Mouse (Mus musculus): ENCODE measurements around the gene Pck2. TPM values are rescaled to one million over a fixed set of nuclear protein-coding genes. Genes with fewer than 3 reads are reported as not detected.
A peak's percentile ranks its signal among the peaks of the same experiment; 100 is the strongest.

The Pck2 gene
- polyA plus RNA-seq, 1 experiment from 2014 or later: 19.2 TPM

DNA sequence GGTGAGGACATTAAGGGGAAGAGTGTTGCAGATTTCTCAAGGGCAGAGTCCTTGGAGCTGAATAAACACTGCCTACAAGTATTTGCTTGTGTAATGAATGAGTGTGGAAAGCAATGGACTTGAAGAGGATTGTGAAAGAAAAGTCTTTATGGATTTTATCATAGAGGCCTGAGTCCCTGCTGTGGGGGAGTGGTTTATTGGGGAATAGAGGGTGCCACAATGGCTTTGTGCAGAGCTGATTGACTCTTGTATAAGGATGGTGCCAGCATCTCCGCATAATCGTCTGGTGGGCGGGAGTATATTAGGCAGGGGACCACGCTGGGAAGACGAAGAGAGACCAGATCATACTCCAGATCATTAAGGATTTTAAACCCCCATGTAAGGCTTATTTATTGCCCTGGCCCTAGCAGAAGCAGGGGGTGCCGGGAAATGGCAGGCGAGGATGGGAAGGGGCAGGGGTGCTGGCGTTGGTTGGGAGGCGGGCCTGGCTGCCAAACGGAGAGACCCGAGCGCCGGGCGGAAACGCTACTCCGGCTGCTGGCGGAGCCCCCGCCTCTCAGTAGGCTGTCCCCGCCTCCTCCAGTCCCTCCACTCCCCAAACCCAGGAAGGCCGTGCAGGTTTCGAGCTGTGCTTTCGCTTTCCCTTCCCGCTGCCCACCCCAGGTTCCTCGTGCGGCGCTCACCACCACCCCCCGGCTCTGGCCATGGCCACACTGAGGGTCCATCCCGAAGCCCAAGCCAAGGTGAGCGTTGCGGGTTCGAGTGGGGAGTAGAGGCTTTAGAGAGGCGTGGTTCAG is 38.0 kb downstream of the Pck2 start, which contains the start of gene Psme1:
TSS of gene Psme1 (plus strand) at position 253 of the 797 bp plus-strand sequence.
- Histone ChIP-seq H3K36me3 (replicated peaks; ENCODE audit: control insufficient read depth, insufficient read depth) (peaks cover 17% of the 10 kb centered on the region; the same call in 1 of the 2 replicates), H3K4me2 (replicated peaks) (peak within 1 kb of the TSS; percentile 97), H3K27me3 (ENCODE audit: control insufficient read depth, insufficient read depth, low read length) (no peaks in the 10 kb centered on the region), H3K27ac (peak within 1 kb of the TSS; percentile 91), H3K9ac (peak within 1 kb of the TSS; percentile 94), H3K4me1 (replicated peaks; ENCODE audit: control insufficient read depth, insufficient read depth, low read length) (peaks cover 10% of the 10 kb centered on the region), H3K4me3 (replicated peaks; ENCODE audit: low read length) (peak within 1 kb of the TSS; percentile 75), H3K9me3 (ENCODE audit: control insufficient read depth, low read length) (no peaks in the 10 kb centered on the region)
- DNase-seq (ENCODE audit: low spot score): peak; percentile 75
- ATAC-seq (ENCODE audit: low FRiP score): peak; percentile 93
- under 1% methylated on average over 32 of the region's 32 CpGs for WGBS

DNA sequence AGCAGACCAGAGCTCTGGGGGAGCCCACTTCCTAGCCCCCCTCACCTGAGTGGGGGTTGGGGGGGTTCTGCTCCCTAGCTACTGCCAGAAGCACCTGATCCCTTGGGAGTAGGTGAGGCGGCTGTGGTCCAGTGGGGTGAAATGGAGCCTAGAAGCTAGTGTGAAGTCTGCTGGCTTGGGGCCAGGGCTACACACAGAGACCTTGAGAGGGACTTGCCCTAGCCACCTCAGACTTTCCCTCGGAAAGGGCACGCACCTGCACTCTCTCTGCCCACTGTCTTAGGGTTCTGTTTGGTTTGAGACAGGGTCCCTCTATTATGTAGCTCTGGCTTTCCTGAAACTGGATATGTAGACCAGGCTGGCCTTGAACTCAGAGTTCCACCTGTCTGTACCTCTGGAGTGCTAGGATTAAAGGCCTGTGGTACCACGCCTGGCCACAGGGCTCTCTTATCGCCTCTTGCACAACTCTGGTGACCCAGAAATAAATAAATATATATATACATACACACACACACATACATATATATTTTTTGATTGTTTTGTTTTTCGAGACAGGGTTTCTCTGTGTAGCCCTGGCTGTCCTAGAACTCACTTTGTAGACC is 38.7 kb downstream of the Pck2 start:
- 33% methylated on average over 6 of the region's 6 CpGs for WGBS
- no peak for ATAC-seq (ENCODE audit: low FRiP score)
- Histone ChIP-seq H3K9me3 (ENCODE audit: control insufficient read depth, low read length) (no peaks in the 10 kb centered on the region), H3K36me3 (replicated peaks; ENCODE audit: control insufficient read depth, insufficient read depth) (peaks cover 17% of the 10 kb centered on the region; the same call in 1 of the 2 replicates), H3K4me3 (replicated peaks; ENCODE audit: low read length) (peak overlapping the region; percentile 75), H3K27me3 (ENCODE audit: control insufficient read depth, insufficient read depth, low read length) (no peaks in the 10 kb centered on the region), H3K4me2 (replicated peaks) (peak overlapping the region; percentile 97), H3K9ac (peak overlapping the region; percentile 94), H3K27ac (peak overlapping the region; percentile 91), H3K4me1 (replicated peaks; ENCODE audit: control insufficient read depth, insufficient read depth, low read length) (peaks cover 10% of the 10 kb centered on the region)
- DNase-seq (ENCODE audit: low spot score): peak; percentile 36

DNA sequence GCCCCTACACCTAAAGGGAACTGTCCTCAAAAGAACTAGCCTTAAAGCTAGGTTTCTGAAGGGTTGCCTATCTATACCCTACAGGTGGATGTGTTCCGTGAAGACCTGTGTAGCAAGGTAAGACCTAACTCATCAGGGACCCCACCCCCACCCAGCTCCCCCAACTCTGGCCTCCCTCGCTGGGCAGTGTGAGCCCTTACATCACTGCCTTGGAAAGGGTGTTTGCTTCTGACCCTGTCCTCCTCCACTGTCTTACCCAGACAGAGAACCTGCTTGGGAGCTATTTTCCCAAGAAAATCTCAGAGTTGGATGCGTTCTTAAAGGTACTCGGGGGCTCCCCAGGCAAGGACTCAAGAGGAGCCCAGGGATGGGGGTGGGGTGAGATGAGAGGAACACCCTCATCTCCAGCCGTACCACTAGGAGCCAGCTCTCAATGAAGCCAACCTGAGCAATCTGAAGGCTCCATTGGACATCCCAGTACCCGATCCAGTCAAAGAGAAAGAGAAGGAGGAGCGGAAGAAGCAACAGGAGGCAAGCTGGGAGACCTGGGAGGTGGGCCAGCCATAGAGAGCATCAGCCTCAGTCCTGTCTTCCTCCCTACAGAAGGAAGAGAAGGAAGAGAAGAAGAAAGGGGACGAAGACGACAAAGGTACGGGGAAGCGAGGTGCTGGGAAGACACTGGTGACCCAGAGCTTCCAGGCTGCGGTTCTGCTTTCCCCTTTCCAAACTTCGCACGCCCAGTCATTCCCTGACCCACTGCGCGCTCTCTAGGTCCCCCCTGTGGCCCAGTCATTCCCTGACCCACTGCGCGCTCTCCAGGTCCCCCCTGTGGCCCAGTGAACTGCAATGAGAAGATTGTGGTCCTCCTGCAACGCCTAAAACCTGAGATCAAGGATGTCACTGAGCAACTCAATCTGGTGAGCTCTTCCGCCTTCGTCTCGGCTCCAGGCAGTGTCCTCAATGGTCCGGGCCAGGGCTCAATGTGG is 39.7 kb downstream of the Pck2 start:
- Histone ChIP-seq H3K9ac (no peak overlapping the region), H3K4me1 (replicated peaks; ENCODE audit: control insufficient read depth, insufficient read depth, low read length) (peaks cover 11% of the 10 kb centered on the region), H3K9me3 (ENCODE audit: control insufficient read depth, low read length) (no peaks in the 10 kb centered on the region), H3K4me2 (replicated peaks) (no peak overlapping the region), H3K4me3 (replicated peaks; ENCODE audit: low read length) (no peak overlapping the region), H3K27ac (no peak overlapping the region), H3K27me3 (ENCODE audit: control insufficient read depth, insufficient read depth, low read length) (no peaks in the 10 kb centered on the region), H3K36me3 (replicated peaks; ENCODE audit: control insufficient read depth, insufficient read depth) (peaks cover 17% of the 10 kb centered on the region; the same call in 1 of the 2 replicates)
- DNase-seq (ENCODE audit: low spot score) (no peak), ATAC-seq (ENCODE audit: low FRiP score) (no peak)
- WGBS: 86% methylated on average over 23 of the region's 23 CpGs

DNA sequence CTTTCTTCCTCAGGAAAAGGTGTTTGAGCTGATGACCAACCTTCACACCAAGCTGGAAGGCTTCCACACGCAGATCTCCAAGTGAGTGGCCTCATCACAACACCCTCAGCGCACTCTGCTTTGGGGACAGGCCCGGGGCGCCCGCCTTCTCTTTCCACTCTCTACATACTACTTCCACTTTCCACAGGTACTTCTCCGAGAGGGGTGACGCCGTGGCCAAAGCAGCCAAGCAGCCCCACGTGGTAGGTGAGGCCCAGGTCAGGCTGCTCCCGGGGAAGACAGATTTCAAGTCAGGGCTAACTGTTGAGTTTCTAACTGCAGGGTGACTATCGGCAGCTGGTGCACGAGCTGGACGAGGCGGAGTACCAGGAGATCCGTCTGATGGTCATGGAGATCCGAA is 40.7 kb downstream of the Pck2 start:
- DNase-seq (ENCODE audit: low spot score) (no peak), ATAC-seq (ENCODE audit: low FRiP score) (no peak)
- Histone ChIP-seq H3K9ac (no peak overlapping the region), H3K4me1 (replicated peaks; ENCODE audit: control insufficient read depth, insufficient read depth, low read length) (peaks cover 13% of the 10 kb centered on the region), H3K27ac (no peak overlapping the region), H3K4me2 (replicated peaks) (no peak overlapping the region), H3K9me3 (ENCODE audit: control insufficient read depth, low read length) (no peaks in the 10 kb centered on the region), H3K27me3 (ENCODE audit: control insufficient read depth, insufficient read depth, low read length) (no peaks in the 10 kb centered on the region), H3K4me3 (replicated peaks; ENCODE audit: low read length) (no peak overlapping the region), H3K36me3 (replicated peaks; ENCODE audit: control insufficient read depth, insufficient read depth) (peaks cover 17% of the 10 kb centered on the region; the same call in 1 of the 2 replicates)
- 96% methylated on average over 16 of the region's 16 CpGs for WGBS

DNA sequence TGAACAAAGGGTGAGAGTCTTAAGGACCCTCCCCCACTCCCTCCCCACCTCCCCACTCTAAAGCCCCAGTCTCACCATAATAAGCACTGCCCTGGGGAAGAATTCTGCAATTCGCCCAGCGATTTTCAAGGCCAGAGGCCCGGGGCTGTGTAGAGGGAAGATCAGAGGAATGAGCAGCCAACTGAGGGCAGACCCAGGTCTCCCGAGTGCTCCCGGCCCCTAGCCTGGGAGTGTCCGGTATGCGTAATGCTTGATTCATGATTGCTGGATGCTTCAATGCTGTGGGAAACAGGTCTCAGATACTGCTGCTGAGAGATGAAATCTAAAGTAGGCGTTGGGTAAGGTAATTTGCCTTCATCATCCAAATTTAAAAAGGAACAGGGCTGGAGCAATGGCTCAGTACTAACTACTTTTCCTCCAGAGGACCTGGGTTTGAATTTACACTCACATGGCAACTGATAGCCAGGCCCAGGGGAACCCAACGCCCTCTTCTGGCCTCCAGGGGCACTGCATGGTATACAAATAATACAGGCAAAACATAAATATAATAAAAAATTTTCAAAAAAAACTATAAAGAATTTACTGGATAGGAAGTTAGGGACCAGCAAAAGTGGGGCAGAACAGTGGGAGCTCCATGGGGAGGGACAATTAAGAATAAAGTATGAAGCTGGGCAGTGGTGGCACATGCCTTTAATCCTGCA is 42.1 kb downstream of the Pck2 start:
- 77% methylated on average over 9 of the region's 9 CpGs for WGBS
- Histone ChIP-seq H3K9ac (no peak overlapping the region), H3K4me1 (replicated peaks; ENCODE audit: control insufficient read depth, insufficient read depth, low read length) (peaks cover 13% of the 10 kb centered on the region), H3K27ac (no peak overlapping the region), H3K4me2 (replicated peaks) (no peak overlapping the region), H3K36me3 (replicated peaks; ENCODE audit: control insufficient read depth, insufficient read depth) (peaks cover 22% of the 10 kb centered on the region; the same call in 1 of the 2 replicates), H3K27me3 (ENCODE audit: control insufficient read depth, insufficient read depth, low read length) (no peaks in the 10 kb centered on the region), H3K9me3 (ENCODE audit: control insufficient read depth, low read length) (no peaks in the 10 kb centered on the region), H3K4me3 (replicated peaks; ENCODE audit: low read length) (no peak overlapping the region)
- no peak for ATAC-seq (ENCODE audit: low FRiP score)
- no peak for DNase-seq (ENCODE audit: low spot score)

DNA sequence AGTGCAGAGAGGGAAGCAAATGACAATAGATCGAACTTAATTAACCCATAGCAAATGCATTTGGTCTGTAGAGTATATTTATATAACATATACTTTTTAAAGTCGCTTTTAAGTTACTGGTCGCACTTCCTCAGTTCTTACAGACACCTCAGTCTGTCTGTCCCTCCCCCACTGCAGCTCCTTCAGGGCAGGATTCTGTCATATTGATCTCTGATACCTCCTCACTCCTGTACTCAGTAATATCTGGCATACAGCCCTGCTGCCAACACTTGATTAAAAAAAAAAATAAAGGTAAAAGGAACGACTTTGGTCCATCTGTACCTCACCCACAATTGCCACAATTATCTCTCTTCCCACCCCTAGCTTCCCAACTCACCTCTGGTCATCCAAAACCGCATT is 44.2 kb downstream of the Pck2 start:
- H3K4me1 ChIP-seq (replicated peaks; ENCODE audit: control insufficient read depth, insufficient read depth, low read length): peaks cover 2% of the 10 kb centered on the region; the same call in 1 of the 2 replicates

DNA sequence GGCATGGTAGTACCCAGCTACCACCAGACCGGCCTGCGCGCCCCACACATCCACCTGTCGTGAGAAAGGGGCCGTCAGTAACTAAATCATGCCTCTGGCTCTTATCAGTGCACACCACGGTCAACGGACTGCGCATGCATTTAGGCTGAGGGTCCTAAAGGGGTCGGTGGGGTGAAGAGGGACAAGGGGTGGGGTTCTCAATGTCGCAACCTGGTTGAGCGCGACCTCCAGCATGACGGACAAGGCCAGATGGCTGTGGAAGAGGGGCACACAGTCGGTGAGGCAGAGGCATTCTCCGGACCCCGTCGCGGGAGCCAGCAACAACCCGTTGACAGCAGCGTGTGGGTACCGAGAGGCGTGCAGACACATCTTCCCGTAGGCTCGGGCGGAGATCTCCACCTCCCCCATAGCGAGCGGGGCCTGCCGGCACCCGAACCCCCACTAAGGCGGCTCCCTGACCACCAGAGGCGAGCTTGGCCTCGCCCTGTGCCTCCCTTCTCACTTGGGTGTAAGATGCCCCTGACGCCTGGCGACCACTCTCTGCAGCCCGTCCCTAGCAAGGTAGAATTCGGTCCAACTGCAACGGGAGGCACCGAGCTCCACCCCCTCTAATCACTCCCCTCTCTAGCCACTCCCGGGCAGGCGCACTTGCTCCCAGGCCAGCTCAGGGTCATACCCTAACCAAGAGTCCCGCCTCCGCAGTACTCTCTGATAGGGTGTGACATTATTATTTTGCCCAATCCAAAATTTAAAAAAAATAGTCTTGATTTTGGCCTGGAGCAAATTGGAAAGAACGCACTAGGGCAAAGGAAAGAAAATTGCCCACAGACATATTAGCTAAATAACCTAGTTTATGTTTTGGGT is 44.9 kb downstream of the Pck2 start, which contains the start of gene Emc9:
TSS of gene Emc9 (minus strand) at position 601 of the 864 bp plus-strand sequence.
- peak within 1 kb of the TSS; percentile 80 for H3K4me2 ChIP-seq (replicated peaks)
- DNase-seq (ENCODE audit: low spot score) (peak; percentile 28), ATAC-seq (ENCODE audit: low FRiP score) (peak; percentile 59)
- H3K9ac ChIP-seq: peak within 1 kb of the TSS; percentile 77
- H3K36me3 ChIP-seq (replicated peaks; ENCODE audit: control insufficient read depth, insufficient read depth): peaks cover 34% of the 10 kb centered on the region; the same call in 1 of the 2 replicates
- H3K27me3 ChIP-seq (ENCODE audit: control insufficient read depth, insufficient read depth, low read length): no peaks in the 10 kb centered on the region
- peak within 1 kb of the TSS; percentile 48 for H3K4me3 ChIP-seq (replicated peaks; ENCODE audit: low read length)
- H3K27ac ChIP-seq: peak within 1 kb of the TSS; percentile 57; the same call in 1 of the 2 replicates
- peaks cover 3% of the 10 kb centered on the region for H3K4me1 ChIP-seq (replicated peaks; ENCODE audit: control insufficient read depth, insufficient read depth, low read length)
- WGBS: 3% methylated on average over 38 of the region's 43 CpGs
- no peaks in the 10 kb centered on the region for H3K9me3 ChIP-seq (ENCODE audit: control insufficient read depth, low read length)

More for the DNA sequence above, 44.2 kb downstream of the Pck2 start:
- Histone ChIP-seq H3K4me2 (replicated peaks) (peak overlapping the region; percentile 80), H3K4me3 (replicated peaks; ENCODE audit: low read length) (peak overlapping the region; percentile 48), H3K27me3 (ENCODE audit: control insufficient read depth, insufficient read depth, low read length) (no peaks in the 10 kb centered on the region), H3K9me3 (ENCODE audit: control insufficient read depth, low read length) (no peaks in the 10 kb centered on the region), H3K27ac (no peak overlapping the region), H3K36me3 (replicated peaks; ENCODE audit: control insufficient read depth, insufficient read depth) (peaks cover 34% of the 10 kb centered on the region; the same call in 1 of the 2 replicates), H3K9ac (peak overlapping the region; percentile 77)
- WGBS: 39% methylated on average over 5 of the region's 5 CpGs
- DNase-seq (ENCODE audit: low spot score): no peak
- no peak for ATAC-seq (ENCODE audit: low FRiP score)

DNA sequence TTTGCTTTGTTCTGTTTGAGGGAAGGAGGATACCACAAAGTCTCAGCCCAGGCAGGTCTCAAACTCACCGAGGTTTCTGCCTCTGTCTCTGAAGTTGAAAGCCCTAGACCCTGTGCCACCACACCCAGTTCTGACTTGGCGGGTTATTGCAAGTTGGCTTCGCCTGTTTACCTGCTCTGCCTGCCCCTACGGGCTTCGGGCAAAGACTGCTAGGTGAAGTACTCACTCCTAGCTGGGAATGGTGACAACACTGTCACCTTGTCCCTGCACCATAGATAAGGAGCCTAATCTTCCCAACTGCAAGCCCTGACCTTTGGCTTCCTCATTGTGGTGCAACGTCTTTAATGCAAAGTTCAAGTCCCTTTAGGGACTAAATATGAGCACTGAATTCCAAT is 45.5 kb downstream of the Pck2 start:
- WGBS: 58% methylated on average over 6 of the region's 6 CpGs
- peaks cover 29% of the 10 kb centered on the region; the same call in 1 of the 2 replicates for H3K36me3 ChIP-seq (replicated peaks; ENCODE audit: control insufficient read depth, insufficient read depth)
- no peaks in the 10 kb centered on the region for H3K27me3 ChIP-seq (ENCODE audit: control insufficient read depth, insufficient read depth, low read length)
- H3K27ac ChIP-seq: no peak overlapping the region
- H3K4me2 ChIP-seq (replicated peaks): peak overlapping the region; percentile 80
- DNase-seq (ENCODE audit: low spot score) (no peak), ATAC-seq (ENCODE audit: low FRiP score) (no peak)
- no peaks in the 10 kb centered on the region for H3K9me3 ChIP-seq (ENCODE audit: control insufficient read depth, low read length)
- H3K4me1 ChIP-seq (replicated peaks; ENCODE audit: control insufficient read depth, insufficient read depth, low read length): peaks cover 9% of the 10 kb centered on the region
- peak overlapping the region; percentile 48; the same call in 1 of the 2 replicates for H3K4me3 ChIP-seq (replicated peaks; ENCODE audit: low read length)
- no peak overlapping the region for H3K9ac ChIP-seq
